Mouse (Mus musculus): ENCODE data around the gene Prpf4b.
"Not testable (repeated sequence)": the region's sequence is repeated elsewhere in the genome, so short reads cannot be mapped to it uniquely, and the experiment has no call there.

DNA sequence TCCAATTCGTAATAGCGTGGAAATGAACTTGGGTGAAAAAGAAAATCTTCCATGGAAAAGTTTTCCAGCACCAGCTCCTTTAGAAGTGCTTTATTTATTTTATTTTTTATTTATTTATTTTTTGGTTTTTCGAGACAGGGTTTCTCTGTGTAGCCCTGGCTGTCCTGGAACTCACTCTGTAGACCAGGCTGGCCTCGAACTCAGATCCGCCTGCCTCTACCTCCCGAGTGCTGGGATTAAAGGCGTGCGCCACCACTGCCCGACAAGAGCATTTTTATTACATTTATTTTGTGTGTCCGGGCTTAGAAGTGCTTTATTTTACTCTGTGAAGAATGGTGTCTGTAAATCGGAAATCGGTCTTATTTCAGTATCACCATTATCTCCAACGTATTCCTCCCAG, 366 bp upstream of the Prpf4b start:
- not testable (repeated sequence) for TF ChIP-seq CTCF, EP300 (IDR thresholded peaks at IDR 0.05; ENCODE audit: low read depth)

Measured in heart, postnatal 0 days (tissue).